Mouse (Mus musculus) testis, adult 2 months (tissue): ENCODE data around the gene Ppp2r1b.

Experiments
- CTCF ChIP-seq: fragments of 200-500 bp; IDR thresholded peaks from 2 replicates; pipeline ENCODE4 v1.5.1; 2012; ENCODE audit warnings: low read depth, mild to moderate bottlenecking, inconsistent platforms, low read length, moderate library complexity; ENCODE audit not compliant: control insufficient read depth, insufficient read depth, insufficient replicate concordance
- POLR2A ChIP-seq: fragments of 200-500 bp; IDR thresholded peaks from 2 replicates; pipeline ENCODE4 v1.6.1; 2012; ENCODE audit warnings: low read depth, mild to moderate bottlenecking, inconsistent platforms, low read length, moderate library complexity; ENCODE audit not compliant: control insufficient read depth

DNA sequence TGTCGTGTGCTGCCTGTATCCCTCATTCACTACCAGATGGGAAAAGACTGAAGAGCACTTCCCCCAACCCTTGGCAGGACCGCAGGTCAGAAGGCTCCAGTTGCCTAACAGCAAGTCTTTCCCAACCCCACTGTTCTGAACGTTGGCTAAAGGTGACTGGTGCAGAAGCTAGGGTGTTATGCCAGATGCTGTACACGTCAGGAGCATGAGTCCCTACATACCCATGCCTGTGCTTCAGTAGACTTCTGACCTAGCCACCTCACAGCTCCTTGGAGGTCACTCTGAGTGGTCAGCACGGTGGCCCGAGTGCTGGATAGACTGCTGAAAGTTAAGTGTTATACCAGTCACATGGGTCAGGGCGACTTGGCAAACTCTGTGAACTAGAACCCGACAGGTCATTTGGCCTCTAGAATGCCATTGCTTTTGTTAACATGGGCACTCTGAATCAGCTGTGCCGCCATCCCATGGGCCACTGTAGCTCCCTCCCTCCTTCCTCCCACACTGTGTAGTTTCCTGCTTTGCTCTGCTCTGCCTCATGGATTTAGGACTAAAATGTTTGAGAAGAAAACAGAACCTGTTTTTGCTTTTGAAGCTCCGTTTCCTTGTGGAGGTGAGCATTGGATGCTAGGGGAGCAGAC is 9.9 kb upstream of the Ppp2r1b start:
- TF ChIP-seq POLR2A: no peak
- no peak for TF ChIP-seq CTCF
